ENCODE assay signal across 30 mouse cellular contexts in the genomic region with DNA sequence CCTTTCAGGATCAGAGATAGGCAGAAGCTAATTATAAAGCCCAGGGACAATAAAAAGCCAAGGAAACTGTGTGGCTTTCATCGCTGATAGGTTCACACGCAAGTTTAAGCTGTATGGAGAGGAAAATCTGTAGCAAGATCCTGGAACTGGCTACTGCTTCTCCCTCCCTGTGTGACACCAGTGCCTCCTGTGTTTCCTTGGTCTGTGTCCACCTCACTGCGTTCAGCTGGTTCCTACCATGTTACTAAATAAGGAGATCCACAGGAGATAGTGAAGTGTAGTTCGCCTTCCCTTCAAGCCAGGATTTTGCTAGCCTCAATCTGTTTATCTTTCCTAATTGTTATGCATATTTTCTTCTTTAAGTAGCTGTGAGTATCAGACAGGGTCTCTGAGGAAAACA.
DNase-seq lines count a peak whose midpoint lies in the region; ATAC-seq and TF ChIP-seq lines count a peak whose summit lies in the region.
"Had no signal": no experiment of that assay in that cellular context is flagged by ENCODE, and none has a peak within 500 bp of the region (broad histone marks: within the 10 kb centered on the region; RNA-seq: fewer than 3 reads in every experiment).

No protein-coding gene starts in this region.

- peaks cover 9% of the 10 kb centered on the region; the same call in 1 of the 2 replicates for H3K9me3 ChIP-seq in hindbrain, embryonic 14.5 days (ENCODE audit: control insufficient read depth, low read length)
- no peaks in the 10 kb centered on the region for H3K9me3 ChIP-seq in hindbrain, embryonic 11.5 days (ENCODE audit: control insufficient read depth, low read length)
- H3K9me3 ChIP-seq in lung, embryonic 14.5 days (ENCODE audit: low read depth, low read length): no peaks in the 10 kb centered on the region
- H3K9me3 ChIP-seq in midbrain, embryonic 13.5 days: no peaks in the 10 kb centered on the region
- H3K9me3 ChIP-seq: embryonic facial prominence, embryonic 10.5 days; embryonic facial prominence, embryonic 15.5 days; heart, embryonic 12.5 days; limb, embryonic 10.5 days; limb, embryonic 15.5 days; liver, embryonic 13.5 days had no signal

- no peak overlapping the region for H3K4me3 ChIP-seq in hindbrain, embryonic 14.5 days (replicated peaks; ENCODE audit: low read length)
- no peak overlapping the region for H3K4me3 ChIP-seq in hindbrain, embryonic 11.5 days (ENCODE audit: low read depth, low read length)
- H3K4me3 ChIP-seq in lung, embryonic 14.5 days (ENCODE audit: low read depth, low read length): no peak overlapping the region
- no peak overlapping the region for H3K4me3 ChIP-seq in midbrain, embryonic 13.5 days (replicated peaks)
- H3K4me3 ChIP-seq: embryonic facial prominence, embryonic 10.5 days; embryonic facial prominence, embryonic 15.5 days; gastrocnemius, adult 2 months; heart, adult 2 months; heart, embryonic 12.5 days; limb, embryonic 10.5 days; limb, embryonic 15.5 days; liver, embryonic 13.5 days had no signal

- no peak for TF ChIP-seq CTCF in lung, embryonic 14.5 days (IDR thresholded peaks at IDR 0.05; ENCODE audit: low read depth)

- H3K27ac ChIP-seq in hindbrain, embryonic 14.5 days: no peak overlapping the region
- no peak overlapping the region for H3K27ac ChIP-seq in hindbrain, embryonic 11.5 days (ENCODE audit: low read depth, low read length)
- H3K27ac ChIP-seq in lung, embryonic 14.5 days (ENCODE audit: low read depth): no peak overlapping the region
- H3K27ac ChIP-seq in midbrain, embryonic 13.5 days: no peak overlapping the region
- H3K27ac ChIP-seq: embryonic facial prominence, embryonic 10.5 days; embryonic facial prominence, embryonic 15.5 days; gastrocnemius, adult 2 months; heart, adult 2 months; kidney, postnatal 0 days; limb, embryonic 10.5 days; limb, embryonic 15.5 days; liver, embryonic 13.5 days had no signal

- DNase-seq in cerebellum, postnatal 10 days: peak; percentile 21 to 57
- no peak for DNase-seq in cerebellum, adult 8-10 months
- no peak for DNase-seq in hindbrain, embryonic 14.5 days (ENCODE audit: low spot score)
- no peak for DNase-seq in hindbrain, embryonic 11.5 days (ENCODE audit: low spot score)
- DNase-seq in lung, embryonic 14.5 days: peak; percentile 24
- no peak for DNase-seq in lung, adult 18-20 months
- DNase-seq in Muller cell, postnatal 12 days (ENCODE audit: inconsistent ontology term): no peak
- DNase-seq: adrenal gland, postnatal 14 days; cerebellum, adult 2 months; gastrocnemius, adult 2 months; gastrocnemius, postnatal 36 days; heart, adult 2 months; heart, postnatal 4 days; kidney, adult 2 months; kidney, postnatal 4 days; liver, embryonic 13.5 days; lung, adult 2 months; lung, postnatal 14 days; right cerebral cortex, adult 18-20 months; spleen, adult 18-20 months; thymus, postnatal 14 days had no signal

- 63% methylated on average over 4 of the region's 4 CpGs for WGBS in hindbrain, embryonic 14.5 days
- WGBS in hindbrain, embryonic 11.5 days: 74% methylated on average over 4 of the region's 4 CpGs
- WGBS in lung, embryonic 14.5 days: 74% methylated on average over 4 of the region's 4 CpGs
- 62% methylated on average over 4 of the region's 4 CpGs for WGBS in midbrain, embryonic 13.5 days

- no peaks in the 10 kb centered on the region for H3K27me3 ChIP-seq in hindbrain, embryonic 14.5 days (ENCODE audit: control insufficient read depth, insufficient read depth, low read length)
- no peaks in the 10 kb centered on the region for H3K27me3 ChIP-seq in hindbrain, embryonic 11.5 days (ENCODE audit: control insufficient read depth, insufficient read depth, low read length)
- no peaks in the 10 kb centered on the region for H3K27me3 ChIP-seq in lung, embryonic 14.5 days (ENCODE audit: insufficient read depth, low read length)
- H3K27me3 ChIP-seq in midbrain, embryonic 13.5 days: no peaks in the 10 kb centered on the region
- H3K27me3 ChIP-seq: CH12.LX; embryonic facial prominence, embryonic 15.5 days; heart, embryonic 12.5 days; limb, embryonic 15.5 days; liver, embryonic 13.5 days had no signal

- H3K36me3 ChIP-seq in hindbrain, embryonic 14.5 days (replicated peaks; ENCODE audit: control insufficient read depth, insufficient read depth): no peaks in the 10 kb centered on the region
- H3K36me3 ChIP-seq in hindbrain, embryonic 11.5 days (ENCODE audit: control insufficient read depth, insufficient read depth, low read length): no peaks in the 10 kb centered on the region
- H3K36me3 ChIP-seq in lung, embryonic 14.5 days (ENCODE audit: insufficient read depth): no peaks in the 10 kb centered on the region
- H3K36me3 ChIP-seq in midbrain, embryonic 13.5 days: no peaks in the 10 kb centered on the region
- H3K36me3 ChIP-seq: embryonic facial prominence, embryonic 10.5 days; embryonic facial prominence, embryonic 15.5 days; heart, embryonic 12.5 days; limb, embryonic 10.5 days; limb, embryonic 15.5 days; liver, embryonic 13.5 days had no signal

- no peaks in the 10 kb centered on the region for H3K4me1 ChIP-seq in hindbrain, embryonic 14.5 days (replicated peaks; ENCODE audit: control insufficient read depth, insufficient read depth, low read length)
- H3K4me1 ChIP-seq in hindbrain, embryonic 11.5 days (replicated peaks; ENCODE audit: control insufficient read depth, insufficient read depth, low read length): no peaks in the 10 kb centered on the region
- no peaks in the 10 kb centered on the region for H3K4me1 ChIP-seq in lung, embryonic 14.5 days (ENCODE audit: insufficient read depth)
- no peaks in the 10 kb centered on the region for H3K4me1 ChIP-seq in midbrain, embryonic 13.5 days (replicated peaks)
- H3K4me1 ChIP-seq: embryonic facial prominence, embryonic 10.5 days; embryonic facial prominence, embryonic 15.5 days; heart, embryonic 12.5 days; limb, embryonic 10.5 days; limb, embryonic 15.5 days; liver, embryonic 13.5 days had no signal

- H3K4me2 ChIP-seq in hindbrain, embryonic 14.5 days (replicated peaks): no peak overlapping the region
- no peak overlapping the region for H3K4me2 ChIP-seq in hindbrain, embryonic 11.5 days (replicated peaks; ENCODE audit: low read depth, low read length)
- no peak overlapping the region for H3K4me2 ChIP-seq in lung, embryonic 14.5 days
- H3K4me2 ChIP-seq in midbrain, embryonic 13.5 days (replicated peaks): no peak overlapping the region
- H3K4me2 ChIP-seq: embryonic facial prominence, embryonic 15.5 days; heart, embryonic 12.5 days; limb, embryonic 15.5 days; liver, embryonic 13.5 days had no signal

- peak; percentile 31; the same call in 1 of the 2 replicates for ATAC-seq in hindbrain, embryonic 14.5 days (ENCODE audit: low FRiP score)
- no peak for ATAC-seq in hindbrain, embryonic 11.5 days (ENCODE audit: low FRiP score)
- no peak for ATAC-seq in lung, embryonic 14.5 days (ENCODE audit: insufficient read depth)
- 0 out of 2 replicates have a peak, but pooled peaks have one; percentile 34 for ATAC-seq in midbrain, embryonic 13.5 days
- ATAC-seq: forebrain, embryonic 14.5 days had no signal

- H3K9ac ChIP-seq in hindbrain, embryonic 14.5 days: no peak overlapping the region
- no peak overlapping the region for H3K9ac ChIP-seq in hindbrain, embryonic 11.5 days (ENCODE audit: low read depth, low read length)
- no peak overlapping the region for H3K9ac ChIP-seq in lung, embryonic 14.5 days
- H3K9ac ChIP-seq in midbrain, embryonic 13.5 days (replicated peaks): no peak overlapping the region
- H3K9ac ChIP-seq: embryonic facial prominence, embryonic 15.5 days; heart, embryonic 12.5 days; limb, embryonic 15.5 days; liver, embryonic 13.5 days had no signal

Comparison
In these comparisons a context has a peak if more than half of its experiments do, and no peak if none do; other contexts are left out.
1. DNase-seq: peak in cerebellum, postnatal 10 days (2 of 2) and lung, embryonic 14.5 days (single experiment); none in cerebellum, adult 8-10 months (single experiment), hindbrain, embryonic 14.5 days (single experiment), hindbrain, embryonic 11.5 days (single experiment), lung, adult 18-20 months (0 of 2) and Muller cell, postnatal 12 days (single experiment).
2. ATAC-seq: peak in hindbrain, embryonic 14.5 days (single experiment) and midbrain, embryonic 13.5 days (single experiment); none in hindbrain, embryonic 11.5 days (single experiment) and lung, embryonic 14.5 days (single experiment).